Mouse (Mus musculus): ENCODE results near the gene Tpcn1. TPM values are rescaled to one million over a fixed set of nuclear protein-coding genes. Genes with fewer than 3 reads are reported as not detected.
A peak's percentile ranks its signal among the peaks of the same experiment; 100 is the strongest.

Tpcn1 gene
- polyA plus RNA-seq, 1 experiment from 2014 or later: 24.8 TPM

- Histone ChIP-seq H3K27me3 (replicated peaks; ENCODE audit: control insufficient read depth, insufficient read depth, low read length) (no peaks in the 10 kb centered on the region), H3K4me3 (ENCODE audit: low read depth, low read length) (peak overlapping the region; percentile 39), H3K4me1 (ENCODE audit: control insufficient read depth, insufficient read depth, low read length) (no peaks in the 10 kb centered on the region; the same call in 1 of the 2 replicates), H3K9ac (ENCODE audit: low read depth, low read length) (peak overlapping the region; percentile 53), H3K36me3 (ENCODE audit: control insufficient read depth, insufficient read depth, low read length) (0 out of 2 replicates have a peak, but pooled peaks cover 2% of the 10 kb centered on the region), H3K4me2 (ENCODE audit: low read depth, low read length) (peak overlapping the region; percentile 67), H3K27ac (replicated peaks; ENCODE audit: low read depth, low read length) (no peak overlapping the region), H3K9me3 (ENCODE audit: control insufficient read depth, low read length) (no peaks in the 10 kb centered on the region)
- 5% methylated on average over 6 of the region's 8 CpGs for WGBS
- peak; percentile 80 for ATAC-seq (ENCODE audit: low read depth)
- DNase-seq (ENCODE audit: low spot score): peak; percentile 95
Observed at GRCm38 (mm10) chr5:120605688-120606087, 17.2 kb upstream of the Tpcn1 start.

GRCm38 (mm10) chr5:120605241-120605661 lies 16.8 kb upstream of the Tpcn1 start:
- Histone ChIP-seq H3K9ac (ENCODE audit: low read depth, low read length) (peak overlapping the region; percentile 53), H3K4me2 (ENCODE audit: low read depth, low read length) (peak overlapping the region; percentile 67), H3K4me3 (ENCODE audit: low read depth, low read length) (peak overlapping the region; percentile 39), H3K27me3 (replicated peaks; ENCODE audit: control insufficient read depth, insufficient read depth, low read length) (no peaks in the 10 kb centered on the region), H3K9me3 (ENCODE audit: control insufficient read depth, low read length) (no peaks in the 10 kb centered on the region), H3K27ac (replicated peaks; ENCODE audit: low read depth, low read length) (no peak overlapping the region; the same call in 1 of the 2 replicates), H3K4me1 (ENCODE audit: control insufficient read depth, insufficient read depth, low read length) (no peaks in the 10 kb centered on the region; the same call in 1 of the 2 replicates), H3K36me3 (ENCODE audit: control insufficient read depth, insufficient read depth, low read length) (0 out of 2 replicates have a peak, but pooled peaks cover 2% of the 10 kb centered on the region)
- DNase-seq (ENCODE audit: low spot score) (no peak), ATAC-seq (ENCODE audit: low read depth) (peak; percentile 26)
- WGBS: 2% methylated on average over 10 of the region's 10 CpGs

- peak overlapping the region; percentile 53 for H3K9ac ChIP-seq (ENCODE audit: low read depth, low read length)
- ATAC-seq (ENCODE audit: low read depth) (peak; percentile 73), DNase-seq (ENCODE audit: low spot score) (peak; percentile 87)
- 0% methylated on average over 6 of the region's 6 CpGs for WGBS
- no peaks in the 10 kb centered on the region; the same call in 1 of the 2 replicates for H3K4me1 ChIP-seq (ENCODE audit: control insufficient read depth, insufficient read depth, low read length)
- H3K9me3 ChIP-seq (ENCODE audit: control insufficient read depth, low read length): no peaks in the 10 kb centered on the region
- no peak overlapping the region; the same call in 1 of the 2 replicates for H3K27ac ChIP-seq (replicated peaks; ENCODE audit: low read depth, low read length)
- no peaks in the 10 kb centered on the region for H3K27me3 ChIP-seq (replicated peaks; ENCODE audit: control insufficient read depth, insufficient read depth, low read length)
- 0 out of 2 replicates have a peak, but pooled peaks cover 2% of the 10 kb centered on the region for H3K36me3 ChIP-seq (ENCODE audit: control insufficient read depth, insufficient read depth, low read length)
- peak overlapping the region; percentile 39 for H3K4me3 ChIP-seq (ENCODE audit: low read depth, low read length)
- H3K4me2 ChIP-seq (ENCODE audit: low read depth, low read length): peak overlapping the region; percentile 67
Observed at GRCm38 (mm10) chr5:120604839-120605238, 16.4 kb upstream of the Tpcn1 start.

GRCm38 (mm10) chr5:120603515-120603914 lies 15.0 kb upstream of the Tpcn1 start:
- H3K9me3 ChIP-seq (ENCODE audit: control insufficient read depth, low read length): no peaks in the 10 kb centered on the region
- no peaks in the 10 kb centered on the region; the same call in 1 of the 2 replicates for H3K4me1 ChIP-seq (ENCODE audit: control insufficient read depth, insufficient read depth, low read length)
- DNase-seq (ENCODE audit: low spot score): no peak
- H3K27me3 ChIP-seq (replicated peaks; ENCODE audit: control insufficient read depth, insufficient read depth, low read length): no peaks in the 10 kb centered on the region
- no peaks in the 10 kb centered on the region for H3K36me3 ChIP-seq (ENCODE audit: control insufficient read depth, insufficient read depth, low read length)
- WGBS: 61% methylated on average over 7 of the region's 7 CpGs
- H3K9ac ChIP-seq (ENCODE audit: low read depth, low read length): no peak overlapping the region
- ATAC-seq (ENCODE audit: low read depth): no peak
- no peak overlapping the region for H3K4me3 ChIP-seq (ENCODE audit: low read depth, low read length)
- no peak overlapping the region for H3K4me2 ChIP-seq (ENCODE audit: low read depth, low read length)
- no peak overlapping the region for H3K27ac ChIP-seq (replicated peaks; ENCODE audit: low read depth, low read length)

- Histone ChIP-seq H3K9me3 (ENCODE audit: control insufficient read depth, low read length) (no peaks in the 10 kb centered on the region), H3K4me1 (ENCODE audit: control insufficient read depth, insufficient read depth, low read length) (no peaks in the 10 kb centered on the region; the same call in 1 of the 2 replicates), H3K4me2 (ENCODE audit: low read depth, low read length) (no peak overlapping the region), H3K27ac (replicated peaks; ENCODE audit: low read depth, low read length) (no peak overlapping the region), H3K9ac (ENCODE audit: low read depth, low read length) (no peak overlapping the region), H3K4me3 (ENCODE audit: low read depth, low read length) (no peak overlapping the region), H3K27me3 (replicated peaks; ENCODE audit: control insufficient read depth, insufficient read depth, low read length) (no peaks in the 10 kb centered on the region), H3K36me3 (ENCODE audit: control insufficient read depth, insufficient read depth, low read length) (no peaks in the 10 kb centered on the region)
- WGBS: 91% methylated on average over 12 of the region's 12 CpGs
- ATAC-seq (ENCODE audit: low read depth) (no peak), DNase-seq (ENCODE audit: low spot score) (no peak)
Observed at GRCm38 (mm10) chr5:120602210-120602609, 13.7 kb upstream of the Tpcn1 start.

- ATAC-seq (ENCODE audit: low read depth): no peak
- Histone ChIP-seq H3K36me3 (ENCODE audit: control insufficient read depth, insufficient read depth, low read length) (no peaks in the 10 kb centered on the region), H3K9me3 (ENCODE audit: control insufficient read depth, low read length) (no peaks in the 10 kb centered on the region), H3K4me2 (ENCODE audit: low read depth, low read length) (no peak overlapping the region), H3K4me3 (ENCODE audit: low read depth, low read length) (no peak overlapping the region), H3K27ac (replicated peaks; ENCODE audit: low read depth, low read length) (no peak overlapping the region), H3K27me3 (replicated peaks; ENCODE audit: control insufficient read depth, insufficient read depth, low read length) (no peaks in the 10 kb centered on the region), H3K4me1 (ENCODE audit: control insufficient read depth, insufficient read depth, low read length) (no peaks in the 10 kb centered on the region; the same call in 1 of the 2 replicates), H3K9ac (ENCODE audit: low read depth, low read length) (no peak overlapping the region)
- no peak for DNase-seq (ENCODE audit: low spot score)
- WGBS: 54% methylated on average over 11 of the region's 11 CpGs
Observed at GRCm38 (mm10) chr5:120600946-120601668, 12.6 kb upstream of the Tpcn1 start.

GRCm38 (mm10) chr5:120599625-120600024 lies 11.2 kb upstream of the Tpcn1 start:
- Histone ChIP-seq H3K36me3 (ENCODE audit: control insufficient read depth, insufficient read depth, low read length) (no peaks in the 10 kb centered on the region), H3K27ac (replicated peaks; ENCODE audit: low read depth, low read length) (no peak overlapping the region), H3K27me3 (replicated peaks; ENCODE audit: control insufficient read depth, insufficient read depth, low read length) (no peaks in the 10 kb centered on the region), H3K4me1 (ENCODE audit: control insufficient read depth, insufficient read depth, low read length) (no peaks in the 10 kb centered on the region), H3K9ac (ENCODE audit: low read depth, low read length) (no peak overlapping the region), H3K4me2 (ENCODE audit: low read depth, low read length) (no peak overlapping the region), H3K4me3 (ENCODE audit: low read depth, low read length) (no peak overlapping the region), H3K9me3 (ENCODE audit: control insufficient read depth, low read length) (no peaks in the 10 kb centered on the region)
- 97% methylated on average over 6 of the region's 6 CpGs for WGBS
- no peak for DNase-seq (ENCODE audit: low spot score)
- ATAC-seq (ENCODE audit: low read depth): no peak

GRCm38 (mm10) chr5:120594485-120594884 lies 6.0 kb upstream of the Tpcn1 start:
- Histone ChIP-seq H3K27me3 (replicated peaks; ENCODE audit: control insufficient read depth, insufficient read depth, low read length) (no peaks in the 10 kb centered on the region), H3K27ac (replicated peaks; ENCODE audit: low read depth, low read length) (no peak overlapping the region), H3K9ac (ENCODE audit: low read depth, low read length) (no peak overlapping the region), H3K4me1 (ENCODE audit: control insufficient read depth, insufficient read depth, low read length) (no peaks in the 10 kb centered on the region), H3K9me3 (ENCODE audit: control insufficient read depth, low read length) (0 out of 2 replicates have a peak, but pooled peaks cover 4% of the 10 kb centered on the region), H3K4me3 (ENCODE audit: low read depth, low read length) (no peak overlapping the region), H3K4me2 (ENCODE audit: low read depth, low read length) (no peak overlapping the region), H3K36me3 (ENCODE audit: control insufficient read depth, insufficient read depth, low read length) (no peaks in the 10 kb centered on the region)
- 76% methylated on average over 6 of the region's 6 CpGs for WGBS
- DNase-seq (ENCODE audit: low spot score) (no peak), ATAC-seq (ENCODE audit: low read depth) (no peak)
